Mouse (Mus musculus) splenic B cell, adult 2 months (primary cell): ENCODE data around the gene Ndufaf3.
A peak's percentile ranks its signal among the peaks of the same experiment; 100 is the strongest.

Experiments
- DNase-seq: peaks from one replicate; pipeline ENCODE4 v3.0.0-alpha.2; 2011; ENCODE audit warnings: low read depth, low spot score
- H3K27me3 ChIP-seq: 2 replicates; pipeline ENCODE4 v1.6.1; 2012; ENCODE audit warnings: mild to moderate bottlenecking, low read length, moderate library complexity, mixed read lengths; ENCODE audit not compliant: control insufficient read depth, poor library complexity, insufficient read depth, severe bottlenecking
- H3K36me3 ChIP-seq: 2 replicates; pipeline ENCODE4 v1.6.1; 2012; ENCODE audit warnings: mild to moderate bottlenecking, low read length, moderate library complexity, mixed read lengths; ENCODE audit not compliant: control insufficient read depth, poor library complexity, insufficient read depth, severe bottlenecking

The Ndufaf3 gene

GRCm38 (mm10) chr9:108578545-108579343, 11.5 kb upstream of the Ndufaf3 start, which contains the start of gene Wdr6:
Gene Wdr6, minus strand, starts transcription at chr9:108578739.
- no peaks in the 10 kb centered on the region for H3K27me3 ChIP-seq
- DNase-seq, result peak; percentile 95
- peaks cover 2% of the 10 kb centered on the region for H3K36me3 ChIP-seq

GRCm38 (mm10) chr9:108577934-108578544, 10.8 kb upstream of the Ndufaf3 start:
- DNase-seq, result peak; percentile 45
- Histone ChIP-seq H3K27me3 (no peaks in the 10 kb centered on the region), H3K36me3 (peaks cover 3% of the 10 kb centered on the region)

GRCm38 (mm10) chr9:108577025-108577424, 9.8 kb upstream of the Ndufaf3 start:
- Histone ChIP-seq H3K27me3 (no peaks in the 10 kb centered on the region), H3K36me3 (peaks cover 7% of the 10 kb centered on the region)
- no peak for DNase-seq

GRCm38 (mm10) chr9:108575321-108576297, 8.4 kb upstream of the Ndufaf3 start:
- H3K36me3 ChIP-seq, result peaks cover 7% of the 10 kb centered on the region
- DNase-seq, result no peak

DNA sequence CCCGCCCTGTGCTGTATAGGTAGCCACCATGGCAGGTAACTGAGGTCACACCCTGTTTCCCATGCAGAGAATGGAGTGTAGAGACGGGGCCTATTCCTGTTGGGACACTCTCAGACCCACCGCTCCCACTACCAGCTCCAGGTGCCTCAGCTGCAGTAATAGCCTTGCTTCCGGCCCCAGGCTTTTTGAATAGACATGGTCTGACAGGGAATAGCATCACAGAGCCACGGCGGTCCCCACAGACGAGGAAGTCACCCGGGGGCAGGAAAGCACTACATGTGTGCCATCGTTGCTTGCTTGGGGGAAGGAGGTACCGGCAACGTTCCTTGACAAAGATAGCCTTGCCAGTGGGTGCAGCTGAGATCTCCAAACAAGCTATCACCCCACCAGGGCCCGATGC, 7.7 kb upstream of the Ndufaf3 start:
- H3K36me3 ChIP-seq, result peaks cover 7% of the 10 kb centered on the region
- H3K27me3 ChIP-seq, result no peaks in the 10 kb centered on the region
- DNase-seq, result no peak

More at GRCm38 (mm10) chr9:108575321-108576297, 8.4 kb upstream of the Ndufaf3 start:
- no peaks in the 10 kb centered on the region for H3K27me3 ChIP-seq

DNA sequence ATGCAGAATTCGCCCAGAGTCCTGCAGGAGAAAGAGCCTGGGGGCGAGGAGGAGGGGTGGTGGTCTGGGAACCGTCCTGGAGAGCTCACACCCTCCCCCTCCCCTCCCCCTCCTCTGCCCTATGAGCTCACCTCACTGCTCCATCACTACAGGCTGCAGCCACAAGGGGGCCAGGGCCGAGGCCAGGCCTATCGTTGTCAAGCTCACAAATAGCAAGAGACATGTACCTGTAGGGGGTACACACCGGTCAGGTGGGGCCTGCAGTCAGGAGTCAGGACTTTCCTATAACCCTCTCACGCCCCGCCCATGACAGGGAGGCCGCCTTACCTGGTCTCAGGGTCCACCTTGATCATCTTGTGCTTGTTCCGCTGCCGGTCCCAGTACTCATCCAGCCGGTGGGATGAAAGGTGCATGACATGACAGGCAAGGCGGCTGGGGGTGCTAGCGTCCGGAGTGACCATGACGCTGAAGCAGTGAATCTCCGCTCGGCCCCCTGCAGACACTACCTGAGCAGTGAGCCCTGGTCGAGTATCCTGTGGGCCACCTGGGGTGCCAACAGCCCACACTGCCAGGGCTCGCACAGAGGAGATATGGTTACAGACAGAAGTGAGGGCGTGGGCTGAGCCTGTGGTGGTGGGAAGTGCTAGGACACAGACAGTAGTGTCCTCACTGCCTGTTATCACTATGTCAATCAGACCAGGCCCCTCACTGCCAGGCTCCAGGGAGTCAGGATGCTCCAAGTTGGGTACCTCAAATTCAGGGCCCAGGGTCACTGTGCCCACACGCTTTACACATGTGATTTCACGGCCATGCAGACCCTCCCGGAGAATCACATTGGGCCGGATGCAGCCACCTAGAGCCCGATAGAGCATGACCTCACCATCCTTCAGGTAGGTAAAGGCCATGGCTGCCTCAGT, 6.8 kb upstream of the Ndufaf3 start:
- peaks cover 7% of the 10 kb centered on the region for H3K36me3 ChIP-seq
- peak; percentile 76 for DNase-seq
- H3K27me3 ChIP-seq, result no peaks in the 10 kb centered on the region

GRCm38 (mm10) chr9:108572321-108572720, 5.1 kb upstream of the Ndufaf3 start:
- no peaks in the 10 kb centered on the region for H3K27me3 ChIP-seq
- DNase-seq, result no peak
- peaks cover 7% of the 10 kb centered on the region for H3K36me3 ChIP-seq

DNA sequence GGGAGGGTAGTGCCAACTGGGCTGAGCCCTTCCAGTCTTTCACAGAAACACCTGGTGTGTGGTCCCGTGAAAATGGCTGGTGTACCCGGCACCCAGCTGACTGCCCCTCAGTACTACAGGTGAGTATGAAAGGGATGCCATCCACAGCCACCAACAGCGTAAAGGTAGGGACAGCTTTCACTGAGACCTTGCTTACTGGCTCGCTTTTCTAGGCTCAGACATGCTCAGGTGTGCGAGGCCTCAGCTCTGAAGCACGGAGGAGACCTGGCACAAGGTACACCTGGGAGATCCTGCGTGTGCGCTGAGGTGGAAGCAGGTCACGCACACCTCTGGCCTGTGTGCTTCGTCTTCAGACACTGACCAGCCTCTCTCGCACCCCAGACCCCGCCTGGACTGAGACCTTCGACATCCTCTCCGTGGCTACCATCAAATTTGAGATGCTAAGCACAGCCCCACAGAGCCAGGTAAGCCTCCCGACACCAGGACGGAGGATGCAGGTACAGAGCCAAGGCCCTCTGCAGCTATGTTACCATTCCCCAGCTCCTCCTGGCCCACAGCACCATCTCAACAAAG, 4.3 kb upstream of the Ndufaf3 start:
- no peak for DNase-seq
- Histone ChIP-seq H3K36me3 (peaks cover 7% of the 10 kb centered on the region), H3K27me3 (no peaks in the 10 kb centered on the region)

DNA sequence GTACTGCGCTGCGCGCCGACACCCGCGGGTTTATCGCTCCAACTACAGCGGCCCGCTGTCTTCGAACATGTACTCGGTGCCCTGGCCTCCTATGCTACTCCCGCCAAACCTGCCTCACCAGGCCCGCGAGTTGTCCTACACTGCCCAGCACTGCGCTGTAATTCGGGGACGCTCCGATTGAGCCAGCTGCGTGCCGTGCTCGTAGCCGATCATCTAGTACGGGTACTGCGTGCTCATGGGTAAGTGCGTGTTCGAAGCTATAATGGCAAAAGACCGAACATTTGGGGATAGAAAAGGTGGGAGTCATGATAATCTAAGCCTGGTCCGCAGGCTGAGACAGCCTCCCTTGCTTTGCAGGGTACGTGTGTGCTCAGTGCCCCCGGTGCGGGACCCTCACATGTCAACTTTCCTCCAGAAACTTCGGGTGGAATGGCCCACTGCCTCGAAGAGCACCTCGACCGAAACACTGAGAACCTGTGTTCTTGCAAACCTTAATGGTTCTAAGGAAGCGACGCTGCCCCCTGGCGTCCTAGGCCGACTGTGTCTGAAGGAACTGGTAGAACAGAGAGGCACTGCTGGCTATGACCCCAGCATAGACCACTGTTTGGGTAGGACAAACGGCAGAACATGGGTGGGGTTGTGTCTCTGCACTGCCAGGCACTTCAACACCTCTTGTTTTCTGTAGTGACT, 3.1 kb upstream of the Ndufaf3 start:
- DNase-seq, result peak; percentile 89
- Histone ChIP-seq H3K27me3 (no peaks in the 10 kb centered on the region), H3K36me3 (peaks cover 7% of the 10 kb centered on the region)

DNA sequence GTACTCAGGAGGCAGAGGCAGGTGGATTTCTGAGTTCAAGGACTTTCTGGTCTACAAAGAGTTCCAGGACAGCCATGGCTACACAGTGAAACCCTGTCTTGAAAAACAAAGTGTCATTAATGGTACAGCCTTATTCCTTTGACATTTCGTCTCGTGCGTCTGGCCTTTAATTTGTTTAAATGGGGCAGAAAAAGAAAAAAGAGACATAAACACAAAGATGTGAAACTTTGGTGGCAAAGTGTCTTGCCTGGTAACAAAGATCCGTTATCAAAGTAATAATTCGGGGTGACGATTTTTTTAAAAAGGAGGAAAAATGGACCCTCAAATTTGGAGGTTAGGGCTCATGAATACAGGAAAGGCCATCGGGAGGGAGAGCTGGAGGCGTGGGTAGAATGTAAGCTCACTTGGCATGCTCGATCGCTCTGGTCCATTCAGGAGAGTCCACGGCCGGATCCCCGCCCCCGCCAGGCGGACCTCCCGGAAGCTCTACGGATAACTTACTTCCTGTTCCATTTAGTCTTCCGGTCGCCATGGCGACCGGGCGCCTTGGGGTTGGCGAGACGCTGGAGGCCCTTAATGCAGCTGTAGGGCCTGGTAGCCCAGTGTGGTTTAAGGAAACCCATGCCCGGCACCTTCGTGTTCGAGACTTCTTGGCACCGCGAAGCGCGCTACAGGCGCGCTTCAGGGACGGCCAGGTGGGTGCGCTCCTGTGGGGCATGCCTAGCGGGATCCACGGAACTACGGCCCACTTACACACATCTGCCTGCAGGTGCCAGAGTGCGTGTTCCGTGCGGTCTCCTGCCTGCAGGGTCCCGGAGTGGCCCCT, 2.4 kb upstream of the Ndufaf3 start, which contains the start of gene Dalrd3:
Gene Dalrd3, plus strand, starts transcription at position 506 of the 826 bp plus-strand sequence.
- Histone ChIP-seq H3K36me3 (peaks cover 7% of the 10 kb centered on the region), H3K27me3 (no peaks in the 10 kb centered on the region)
- peak; percentile 92 for DNase-seq

DNA sequence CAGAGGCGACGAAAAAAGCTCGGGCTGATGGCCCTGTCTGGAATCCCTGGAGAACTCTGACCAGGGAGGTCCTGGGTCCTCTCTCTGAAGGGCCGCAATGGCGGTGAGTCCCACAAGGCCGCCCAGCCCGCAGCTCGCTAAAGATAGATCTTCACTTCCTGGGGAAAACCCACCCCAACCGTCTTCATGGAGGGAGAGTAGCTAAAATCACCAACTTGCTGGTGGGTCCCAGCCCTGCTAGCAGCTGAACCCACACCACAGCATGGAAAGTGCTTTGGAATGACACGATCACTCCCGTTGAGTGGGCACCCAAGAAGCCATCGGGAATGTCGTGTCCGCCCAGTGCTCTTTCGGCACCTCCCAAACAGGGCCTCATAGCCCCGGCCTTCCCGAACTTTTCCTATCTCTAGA, 1.3 kb upstream of the Ndufaf3 start:
- DNase-seq, result peak; percentile 31
- H3K36me3 ChIP-seq, result peaks cover 9% of the 10 kb centered on the region

DNA sequence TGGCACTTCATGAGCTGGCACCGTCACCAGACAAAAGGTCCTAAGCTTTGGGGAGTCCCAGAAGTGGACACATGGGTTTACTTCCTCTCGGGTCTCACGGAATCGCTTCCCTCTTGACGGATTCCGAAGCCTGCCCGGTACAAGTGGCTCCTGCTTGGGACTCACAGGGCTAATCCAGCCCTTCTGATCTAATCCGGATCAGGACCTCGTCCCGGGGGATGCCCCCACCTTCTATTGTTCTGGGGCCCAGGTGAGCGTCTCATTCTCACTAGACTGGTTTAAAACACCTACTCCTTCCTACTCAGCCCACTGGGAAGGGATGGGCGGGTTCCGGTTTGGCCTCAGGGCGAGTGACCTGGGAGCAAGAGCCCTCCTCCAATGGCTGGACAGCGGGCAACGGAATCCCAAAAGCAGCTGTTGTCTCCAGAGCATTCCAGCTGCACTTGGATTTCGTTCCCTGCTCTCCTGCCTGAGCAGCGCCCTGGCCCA, 741 bp upstream of the Ndufaf3 start:
- Histone ChIP-seq H3K27me3 (no peaks in the 10 kb centered on the region), H3K36me3 (peaks cover 9% of the 10 kb centered on the region)
- DNase-seq, result peak; percentile 37

More for the DNA sequence above, 1.3 kb upstream of the Ndufaf3 start:
- H3K27me3 ChIP-seq, result no peaks in the 10 kb centered on the region
